Mouse (Mus musculus) gastrocnemius, adult 2 months (tissue): ENCODE results near the gene Trim44. TPM values are rescaled to one million over a fixed set of nuclear protein-coding genes. Genes with fewer than 3 reads are reported as not detected.

Experiments used
- DNase-seq: peaks from one replicate; pipeline ENCODE4 v3.0.0; 2022
- H3K27ac ChIP-seq: fragments of 200-600 bp; 2 replicates; pipeline ENCODE4 v1.8.1; 2022; ENCODE audit warnings: mild to moderate bottlenecking
- H3K4me3 ChIP-seq: fragments of 200-600 bp; 2 replicates; pipeline ENCODE4 v1.8.1; 2022; ENCODE audit warnings: mild to moderate bottlenecking, moderate library complexity
- CTCF ChIP-seq: fragments of 200-600 bp; IDR thresholded peaks from 2 replicates; pipeline ENCODE4 v1.8.1; 2022; ENCODE audit warnings: antibody characterized with exemption, mild to moderate bottlenecking, moderate library complexity
- intact Hi-C: fragments of 180-260 bp; cut with DNase I; formaldehyde crosslinking; loops from one replicate; pipeline ENCODE4 v1.15.1; 2025
- long read RNA-seq, 2 experiments: library from polyadenylated mRNA; stranded (forward); transcript quantifications; one replicate each; pipeline ENCODE4 v2.0.0; 2021
- total RNA-seq, 2 experiments: library from RNA; stranded (reverse); gene quantifications; 2 replicates each; pipeline ENCODE4 v1.2.3; 2021

The Trim44 gene
- 10 to 100 TPM; 15.9 to 17.1 TPM for total RNA-seq
- long read RNA-seq, experiment 1, full-length matches to known transcripts = 1 of 38 reads
- long read RNA-seq, experiment 1, partial matches to known transcripts = 0 of 38 reads
- long read RNA-seq, experiment 1, other reads (novel, unspliced or antisense) = 37 of 38 reads
- long read RNA-seq, experiment 2, partial matches to known transcripts = 2 of 23 reads
- long read RNA-seq, experiment 2, other reads (novel, unspliced or antisense) = 21 of 23 reads

GRCm38 (mm10) chr2:102407363-102408184, at the start of gene Trim44:
Gene Trim44, minus strand, starts transcription at chr2:102407828.
- H3K27ac ChIP-seq = no peak within 1 kb of the TSS
- no peak for DNase-seq
- intact Hi-C loops = loop anchor here (10.0 kb wide), 1 partner anchor 1617 kb away; the partner anchor contains the start of genes 4931422A03Rik and Fbxo3
- TF ChIP-seq CTCF = no peak
- H3K4me3 ChIP-seq = peak within 1 kb of the TSS; percentile 36

DNA sequence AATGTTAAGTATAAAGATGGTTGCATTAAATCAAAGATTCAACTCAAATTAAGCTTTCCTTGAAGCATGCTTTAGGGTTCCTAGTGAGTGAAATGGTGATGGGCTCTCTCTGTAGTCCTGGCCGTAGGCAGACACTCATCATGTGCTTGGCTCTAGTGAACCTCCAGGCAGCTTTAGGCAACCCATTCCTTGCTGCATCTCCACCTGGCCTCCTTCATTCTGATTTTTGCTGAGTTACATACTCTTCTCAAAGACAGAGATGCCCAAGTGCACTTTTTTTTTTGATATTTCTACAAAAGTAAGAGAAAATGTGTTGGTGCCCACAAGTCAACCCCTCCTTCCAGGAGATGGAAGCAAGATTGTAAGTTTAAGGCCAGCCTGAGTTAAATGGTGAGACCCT, 47.5 kb upstream of the Trim44 start:
- no peak overlapping the region for H3K4me3 ChIP-seq
- no peak for DNase-seq
- intact Hi-C loops = no loop called here
- no peak for TF ChIP-seq CTCF
- no peak overlapping the region for H3K27ac ChIP-seq

GRCm38 (mm10) chr2:102453447-102453846, 45.8 kb upstream of the Trim44 start:
- Histone ChIP-seq H3K4me3 (no peak overlapping the region), H3K27ac (no peak overlapping the region)
- TF ChIP-seq CTCF = peak; percentile 77
- DNase-seq = no peak
- intact Hi-C loops = loop anchor here (1.0 to 5.0 kb wide), 6 partner anchors 51 to 547 kb away; no protein-coding TSS in a partner anchor

- H3K27ac ChIP-seq = peak within 1 kb of the TSS; percentile 66
- TF ChIP-seq CTCF = no peak
- peak within 1 kb of the TSS; percentile 86 for H3K4me3 ChIP-seq
- no peak for DNase-seq
- intact Hi-C loops = loop anchor here (5.0 kb wide), 4 partner anchors 50 to 420 kb away; no protein-coding TSS in a partner anchor
Measured at GRCm38 (mm10) chr2:102451671-102452549, 44.3 kb upstream of the Trim44 start, which contains the start of gene Fjx1. Gene Fjx1, minus strand, starts transcription at chr2:102452499.

DNA sequence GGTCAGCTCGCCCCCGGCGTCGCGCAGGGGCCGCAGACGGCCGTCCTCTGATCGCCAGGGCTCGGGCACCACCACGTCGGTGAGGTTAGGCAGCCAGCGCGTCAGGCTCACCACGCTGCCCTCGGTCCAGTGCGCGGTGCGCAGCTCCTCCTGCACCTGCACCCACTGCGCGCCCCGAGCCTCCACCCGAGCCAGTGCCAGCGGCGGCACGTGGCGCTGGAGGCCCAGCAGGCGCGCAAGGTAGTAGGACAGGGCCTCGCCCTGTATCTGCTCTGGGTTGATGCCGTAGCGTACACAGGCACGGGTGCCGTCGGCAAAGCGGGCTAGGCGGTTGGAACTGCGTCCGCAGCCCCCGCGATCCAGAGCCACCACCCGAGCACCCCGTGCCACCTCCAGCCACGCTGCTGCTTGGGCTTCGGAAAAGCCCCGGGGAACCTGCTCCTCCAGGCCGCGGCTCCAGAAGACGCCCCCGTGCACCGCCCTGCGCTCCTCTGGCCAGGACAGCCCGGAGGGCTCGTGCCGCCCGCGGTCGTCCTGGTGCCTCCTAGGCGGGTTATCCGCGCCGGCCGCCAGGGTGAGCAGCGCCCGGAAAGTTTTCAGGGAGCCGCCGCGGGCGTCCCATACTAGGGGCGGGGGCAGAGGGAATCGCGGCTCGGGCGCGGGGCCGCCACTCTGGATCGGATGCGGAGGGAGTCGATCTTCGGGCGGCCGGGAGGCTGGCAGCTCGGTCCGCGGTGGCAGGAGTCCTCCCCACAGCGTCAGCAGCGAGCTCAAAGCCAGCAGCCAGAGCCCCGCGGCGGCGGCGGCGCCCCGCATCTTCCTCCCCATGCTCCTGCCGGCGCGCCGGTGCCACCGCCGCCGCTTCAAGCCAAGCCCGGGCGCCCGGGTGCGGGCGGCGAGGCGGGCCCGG, 43.4 kb upstream of the Trim44 start:
- intact Hi-C loops = loop anchor here (5.0 kb wide), 4 partner anchors 49 to 419 kb away; no protein-coding TSS in a partner anchor
- peak; percentile 26; the same call in 1 of the 2 replicates for TF ChIP-seq CTCF
- Histone ChIP-seq H3K27ac (peak overlapping the region; percentile 66), H3K4me3 (peak overlapping the region; percentile 86)
- peak; percentile 46 for DNase-seq

- peak overlapping the region; percentile 86 for H3K4me3 ChIP-seq
- peak; percentile 24; the same call in 1 of the 2 replicates for TF ChIP-seq CTCF
- peak overlapping the region; percentile 61 for H3K27ac ChIP-seq
- DNase-seq = peak; percentile 70
- intact Hi-C loops = loop anchor here (5.0 kb wide), 4 partner anchors 48 to 418 kb away; no protein-coding TSS in a partner anchor
Measured at GRCm38 (mm10) chr2:102450248-102450760, 42.7 kb upstream of the Trim44 start.

- peak; percentile 26 for DNase-seq
- TF ChIP-seq CTCF = no peak
- intact Hi-C loops = loop anchor here (5.0 kb wide), 4 partner anchors 47 to 417 kb away; no protein-coding TSS in a partner anchor
- Histone ChIP-seq H3K4me3 (peak overlapping the region; percentile 86), H3K27ac (peak overlapping the region; percentile 61)
Measured at GRCm38 (mm10) chr2:102449630-102450247, 42.1 kb upstream of the Trim44 start.

GRCm38 (mm10) chr2:102449056-102449455, 41.4 kb upstream of the Trim44 start:
- intact Hi-C loops = no loop called here
- no peak overlapping the region for H3K4me3 ChIP-seq
- no peak for DNase-seq
- TF ChIP-seq CTCF = no peak
- no peak overlapping the region for H3K27ac ChIP-seq

DNA sequence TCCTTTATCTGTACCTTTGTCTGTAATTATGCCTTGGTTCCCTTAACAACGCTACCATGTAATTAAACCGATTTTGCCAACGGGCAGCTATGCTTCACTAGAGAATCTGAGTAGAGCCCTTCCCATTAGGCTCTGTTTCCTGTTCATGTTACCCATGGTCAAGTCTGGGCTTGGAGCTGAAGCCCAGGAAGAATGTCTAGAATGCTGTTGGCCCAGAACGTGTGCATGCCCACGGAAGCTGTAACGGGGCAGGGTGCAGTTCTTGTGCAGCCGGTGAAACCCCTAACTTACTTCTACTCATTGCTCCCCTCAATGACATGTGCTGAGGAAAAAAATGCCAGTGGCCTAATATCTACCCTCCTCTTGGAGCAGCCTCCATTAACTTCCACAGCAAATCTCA, 40.2 kb upstream of the Trim44 start:
- TF ChIP-seq CTCF = no peak
- no peak overlapping the region for H3K4me3 ChIP-seq
- no peak overlapping the region for H3K27ac ChIP-seq
- intact Hi-C loops = no loop called here
- no peak for DNase-seq

DNA sequence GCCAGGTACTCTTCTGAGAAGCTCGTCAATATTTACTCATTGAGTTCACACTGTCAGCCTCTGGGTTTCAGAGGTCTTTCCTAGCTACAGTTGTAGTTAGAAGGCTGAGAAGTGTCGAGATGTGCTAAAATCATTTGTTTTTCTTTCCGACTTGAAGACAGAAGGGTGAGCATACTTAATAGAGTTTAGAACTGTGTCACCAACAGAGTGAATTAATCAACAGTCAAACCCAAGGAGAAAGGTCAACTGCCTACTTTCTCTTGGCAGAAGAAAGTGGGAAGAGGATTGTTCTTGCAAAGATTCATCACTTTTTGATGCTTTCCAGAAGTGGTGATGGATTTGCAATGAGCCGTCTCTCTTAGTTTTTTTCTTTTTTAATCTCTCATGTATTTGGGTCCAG, 39.2 kb upstream of the Trim44 start:
- DNase-seq = no peak
- H3K27ac ChIP-seq = no peak overlapping the region
- H3K4me3 ChIP-seq = no peak overlapping the region
- intact Hi-C loops = no loop called here
- no peak for TF ChIP-seq CTCF
